Mouse (Mus musculus) spleen, postnatal 36 days (tissue): ENCODE results near the gene Stk35.

Experiments
- DNase-seq, 2 experiments: peaks; one replicate each; pipeline ENCODE4 v3.0.0; 2022; ENCODE audit warnings: low spot score in 2 of 2, mixed read lengths in 1 of 2

Gene Stk35

GRCm38 (mm10) chr2:129800271-129800903, at the start of gene Stk35:
TSS of gene Stk35 (plus strand) at chr2:129800517.
- DNase-seq = peak; percentile 73 to 77

- no peak for DNase-seq
Measured at GRCm38 (mm10) chr2:129782046-129782445, 18.3 kb upstream of the Stk35 start.

GRCm38 (mm10) chr2:129796501-129796900, 3.8 kb upstream of the Stk35 start:
- DNase-seq = no peak

- no peak for DNase-seq
Measured at GRCm38 (mm10) chr2:129797709-129798108, 2.6 kb upstream of the Stk35 start.

- DNase-seq = no peak
Measured at GRCm38 (mm10) chr2:129798410-129798809, 1.9 kb upstream of the Stk35 start.

GRCm38 (mm10) chr2:129800904-129801230, 550 bp downstream of the Stk35 start:
- no peak for DNase-seq

- DNase-seq = peak; percentile 76 to 78
Measured at GRCm38 (mm10) chr2:129801231-129802029, 1.1 kb downstream of the Stk35 start.

GRCm38 (mm10) chr2:129805486-129805885, 5.2 kb downstream of the Stk35 start:
- DNase-seq = no peak

- DNase-seq = no peak
Measured at GRCm38 (mm10) chr2:129806486-129806885, 6.2 kb downstream of the Stk35 start.

GRCm38 (mm10) chr2:129810563-129810962, 10.2 kb downstream of the Stk35 start:
- DNase-seq = no peak

- no peak for DNase-seq
Measured at GRCm38 (mm10) chr2:129814033-129814432, 13.7 kb downstream of the Stk35 start.

GRCm38 (mm10) chr2:129815076-129815475, 14.8 kb downstream of the Stk35 start:
- no peak for DNase-seq

GRCm38 (mm10) chr2:129817603-129818257, 17.4 kb downstream of the Stk35 start:
- DNase-seq = no peak

- no peak for DNase-seq
Measured at GRCm38 (mm10) chr2:129818868-129819267, 18.6 kb downstream of the Stk35 start.

GRCm38 (mm10) chr2:129819531-129819930, 19.2 kb downstream of the Stk35 start:
- no peak for DNase-seq

GRCm38 (mm10) chr2:129819951-129820350, 19.6 kb downstream of the Stk35 start:
- DNase-seq = no peak

- DNase-seq = no peak
Measured at GRCm38 (mm10) chr2:129821021-129821420, 20.7 kb downstream of the Stk35 start.

GRCm38 (mm10) chr2:129821568-129821967, 21.3 kb downstream of the Stk35 start:
- DNase-seq = no peak

GRCm38 (mm10) chr2:129823310-129823709, 23.0 kb downstream of the Stk35 start:
- no peak for DNase-seq

GRCm38 (mm10) chr2:129824254-129824653, 23.9 kb downstream of the Stk35 start:
- DNase-seq = no peak

- DNase-seq = no peak
Measured at GRCm38 (mm10) chr2:129826141-129826540, 25.8 kb downstream of the Stk35 start.

- DNase-seq = no peak
Measured at GRCm38 (mm10) chr2:129832993-129833392, 32.7 kb downstream of the Stk35 start.

- no peak for DNase-seq
Measured at GRCm38 (mm10) chr2:129834221-129834620, 33.9 kb downstream of the Stk35 start.
